Mouse (Mus musculus): ENCODE data around the gene Col27a1.

- no peak for TF ChIP-seq POLR2A (IDR thresholded peaks at IDR 0.05; ENCODE audit: control insufficient read depth, extremely low read depth, insufficient read depth, low read length, poor library complexity)
- no peak for TF ChIP-seq CTCF (IDR thresholded peaks at IDR 0.05; ENCODE audit: borderline replicate concordance, control insufficient read depth, extremely low read depth, insufficient read depth, low read length, poor library complexity)
These were observed 41.7 kb upstream of the Col27a1 start, which contains the start of gene Kif12 for GRCm38 (mm10) chr4:63171969-63172685.
